Mouse (Mus musculus) olfactory bulb, adult 2 months (tissue): Measurements from ENCODE around the gene Psmd5.

Experiments
- CTCF ChIP-seq: fragments of 200-500 bp; IDR thresholded peaks from 2 replicates; pipeline ENCODE4 v1.5.1; 2012; ENCODE audit warnings: low read depth, mild to moderate bottlenecking, low read length, moderate library complexity; ENCODE audit not compliant: insufficient read depth
- POLR2A ChIP-seq: fragments of 200-500 bp; IDR thresholded peaks from 2 replicates; pipeline ENCODE4 v1.6.1; 2012; ENCODE audit warnings: mild to moderate bottlenecking, low read depth, low read length, moderate library complexity; ENCODE audit not compliant: insufficient read depth

DNA sequence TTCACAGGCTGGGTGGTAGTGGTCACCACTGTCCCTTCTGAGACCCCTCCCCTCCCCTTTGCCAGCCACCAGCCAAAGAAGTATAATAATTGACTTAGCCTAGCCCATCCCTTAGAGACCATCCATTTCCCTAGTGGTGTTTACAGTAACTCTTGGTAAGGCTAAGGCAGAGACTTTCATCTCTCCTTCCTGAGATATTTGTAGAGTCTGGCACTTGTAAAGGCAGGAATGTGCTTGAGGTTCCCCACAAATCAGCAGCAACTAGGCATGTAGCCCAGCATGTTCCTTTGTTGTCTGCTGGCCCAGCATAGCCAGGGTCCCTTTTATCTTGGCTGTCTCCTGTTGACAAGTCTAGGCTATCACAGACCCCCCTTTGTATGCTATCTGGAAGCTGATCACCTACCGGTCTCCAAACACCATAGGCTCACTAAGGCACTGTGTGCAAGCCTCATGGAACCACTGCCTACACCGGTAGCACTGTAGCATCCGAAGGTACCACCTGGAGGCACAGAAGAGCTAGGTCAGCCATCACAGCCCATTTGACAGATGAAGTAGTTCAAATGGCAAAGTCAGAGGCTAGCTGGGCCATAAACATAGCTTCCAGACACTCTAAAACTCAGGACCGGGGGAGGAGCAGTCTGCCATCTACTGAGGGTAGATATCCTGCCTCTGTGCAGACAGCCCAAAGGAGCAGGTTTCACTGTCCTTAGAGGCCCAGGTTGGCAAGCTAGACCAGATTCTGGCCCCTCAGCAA lies 29.1 kb upstream of the Psmd5 start:
- TF ChIP-seq POLR2A: no peak
- no peak for TF ChIP-seq CTCF
